Mouse (Mus musculus) layer of hippocampus, adult 18-20 months (tissue): ENCODE results near the gene Pmfbp1. TPM values are rescaled to one million over a fixed set of nuclear protein-coding genes. Genes with fewer than 3 reads are reported as not detected.
"Not testable (repeated sequence)": the region's sequence is repeated elsewhere in the genome, so short reads cannot be mapped to it uniquely, and the experiment has no call there.

Source experiments
- DNase-seq, 2 experiments: peaks; one replicate each; pipeline ENCODE4 v3.0.0; 2022; ENCODE audit warnings: low spot score in 2 of 2
- long read RNA-seq: library from polyadenylated mRNA; stranded (forward); transcript quantifications from one replicate; pipeline ENCODE4 v2.0.0, GENCODE M21; 2021
- total RNA-seq, 2 experiments: library from RNA; stranded (reverse); gene quantifications; 2 replicates each; pipeline ENCODE4 v1.2.3; 2021

Gene Pmfbp1
- total RNA-seq = under 1 TPM in 1 of 2 experiments, not detected in 1; 0.10 TPM
- long read RNA-seq = 0 reads

DNA sequence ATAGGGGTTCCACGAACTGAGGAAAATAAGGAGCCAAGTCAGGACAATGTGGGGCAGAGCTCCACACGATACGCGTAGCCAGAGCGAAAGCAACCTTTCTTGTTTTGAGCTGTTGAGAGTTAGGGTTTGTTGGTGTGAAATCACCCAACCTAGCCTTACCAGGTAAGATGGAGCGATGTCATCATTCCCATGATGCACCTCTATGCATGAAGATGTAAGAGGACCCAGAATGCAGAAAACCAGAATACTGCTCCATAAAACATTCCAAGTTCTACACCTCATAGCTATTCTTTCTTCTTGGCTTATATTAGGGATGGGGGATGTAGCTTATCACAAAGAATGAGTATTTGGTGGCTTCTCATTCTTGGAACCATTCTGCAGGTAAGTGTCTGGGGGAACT, at the start of gene Pmfbp1:
Pmfbp1 (plus strand) TSS at position 301 of the 400 bp plus-strand sequence.
- DNase-seq = no peak

- DNase-seq = not testable (repeated sequence)
These were observed 46.9 kb upstream of the Pmfbp1 start for GRCm38 (mm10) chr8:109446896-109447295.

- DNase-seq = no peak
These were observed 42.8 kb upstream of the Pmfbp1 start for GRCm38 (mm10) chr8:109451000-109451399.

DNA sequence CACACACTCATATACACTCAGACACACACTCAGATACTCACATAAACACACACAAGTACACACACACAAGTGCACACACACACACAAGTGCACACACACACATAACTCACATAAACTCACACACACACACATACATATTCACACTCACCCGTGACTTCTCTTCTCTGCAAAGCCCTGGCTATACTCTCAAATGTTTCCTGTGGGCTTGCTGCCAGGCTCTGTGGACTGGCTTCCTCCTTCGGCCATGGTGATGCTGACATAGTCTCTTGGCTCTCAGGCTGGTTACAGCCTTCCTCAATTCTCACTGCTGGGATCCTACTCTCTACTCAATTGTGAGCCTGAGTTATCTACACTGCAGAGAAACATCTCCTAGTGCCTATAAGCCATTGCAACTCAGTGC, 38.7 kb upstream of the Pmfbp1 start:
- no peak for DNase-seq

DNA sequence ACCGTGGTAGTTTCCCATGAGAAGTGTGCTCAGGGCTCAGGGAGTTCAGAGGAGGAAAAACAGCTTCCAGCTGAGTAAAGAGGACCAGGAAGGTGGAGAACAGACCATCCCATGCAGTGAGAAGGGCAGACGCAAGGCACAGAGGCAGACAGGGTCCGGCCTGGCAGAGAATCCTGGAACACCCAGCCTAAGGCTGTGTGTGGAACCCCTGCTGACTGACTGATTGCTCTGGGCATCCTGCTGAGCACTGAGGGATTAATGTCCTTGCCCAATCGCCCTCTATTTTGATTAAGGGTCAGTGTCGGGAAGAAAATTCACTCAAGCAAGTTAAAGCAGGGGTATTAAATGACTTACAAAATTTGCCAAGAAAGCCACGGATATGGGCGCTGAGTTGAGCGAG, 36.4 kb upstream of the Pmfbp1 start:
- DNase-seq = no peak

DNA sequence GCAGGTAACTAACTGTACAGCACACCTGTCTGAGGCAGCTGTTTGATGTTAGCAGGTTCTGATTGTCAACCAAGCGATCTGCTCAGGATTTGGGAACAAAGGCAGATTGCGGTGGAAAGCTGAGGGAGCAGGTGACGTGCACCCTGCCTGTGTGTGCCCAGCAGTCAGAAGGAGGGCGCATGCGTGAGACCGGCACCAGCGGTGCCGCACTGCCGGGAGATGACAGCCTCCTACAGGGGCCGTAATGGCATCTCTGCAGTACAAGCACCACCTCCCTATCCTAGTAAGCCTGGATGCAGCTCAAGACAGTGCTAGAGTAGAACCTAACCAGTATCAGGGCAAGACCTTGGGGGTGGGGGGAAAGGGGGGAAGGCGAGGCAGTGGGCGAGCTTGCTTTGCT, 35.2 kb upstream of the Pmfbp1 start:
- DNase-seq = no peak

- DNase-seq = no peak
These were observed 30.8 kb upstream of the Pmfbp1 start for GRCm38 (mm10) chr8:109463075-109463474.

- peak in 1 of 2 experiments; percentile 27 for DNase-seq
These were observed 30.0 kb upstream of the Pmfbp1 start for GRCm38 (mm10) chr8:109463677-109464313.

GRCm38 (mm10) chr8:109464451-109464891, 29.4 kb upstream of the Pmfbp1 start:
- peak; percentile 67 to 91 for DNase-seq

DNA sequence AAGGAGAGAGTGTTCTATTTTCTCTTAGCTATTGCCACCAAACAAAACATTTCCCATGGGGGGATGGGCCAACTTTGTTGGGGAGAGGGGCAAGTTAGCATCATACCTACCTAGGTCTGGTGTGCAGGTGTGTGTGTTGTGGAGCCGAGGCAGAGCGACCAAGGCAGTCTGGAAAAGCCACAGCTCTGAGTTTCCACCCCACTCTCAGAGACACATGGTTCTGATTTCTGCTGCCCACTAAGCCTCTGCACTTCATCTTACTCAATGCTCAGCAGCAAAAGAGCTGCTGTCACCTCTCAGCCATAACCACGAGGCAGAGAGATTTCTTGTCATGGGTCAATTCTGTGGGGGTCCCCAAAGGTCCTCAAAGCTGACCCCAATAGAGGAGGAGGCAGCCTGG, 28.8 kb upstream of the Pmfbp1 start:
- peak in 1 of 2 experiments; percentile 37 for DNase-seq

DNA sequence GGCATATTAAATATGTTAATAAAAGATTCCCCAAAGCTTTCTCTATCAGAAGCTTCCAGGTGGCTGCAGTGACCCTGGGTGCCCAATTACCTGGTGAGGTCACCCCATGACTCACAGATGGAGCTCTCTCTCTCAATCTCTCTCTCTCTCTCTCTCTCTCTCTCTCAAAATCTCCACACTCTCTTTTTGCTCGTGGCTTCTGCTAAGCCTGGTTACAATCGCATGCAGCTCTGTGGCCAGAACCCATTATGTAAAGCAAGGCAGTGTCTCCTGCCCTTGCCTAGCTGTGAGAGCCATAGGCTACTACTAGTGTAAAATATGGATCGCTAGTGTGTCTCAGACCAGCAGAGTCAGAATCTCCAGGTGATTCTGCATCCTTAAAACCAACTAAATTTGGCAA, 28.1 kb upstream of the Pmfbp1 start:
- DNase-seq = no peak

DNA sequence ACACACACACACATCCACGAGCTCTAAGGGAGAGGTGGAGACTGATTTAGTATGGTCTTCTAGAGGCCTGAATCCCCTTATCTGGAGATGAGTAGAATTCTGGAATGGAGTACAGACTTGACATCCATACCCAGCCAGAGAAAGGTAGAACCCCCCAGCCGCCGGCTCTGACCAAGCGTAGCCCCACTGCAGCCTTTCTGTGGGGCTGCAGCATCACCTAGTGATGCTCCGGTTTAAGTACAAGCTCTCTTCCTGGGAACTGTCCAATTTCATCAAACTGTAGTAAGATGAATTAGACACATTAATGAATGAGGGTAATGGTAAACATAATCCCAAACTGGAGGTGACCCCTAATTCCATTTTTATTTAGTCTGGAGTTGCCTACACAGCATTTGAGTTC, 26.3 kb upstream of the Pmfbp1 start:
- DNase-seq = peak in 1 of 2 experiments; percentile 43

GRCm38 (mm10) chr8:109468112-109468511, 25.7 kb upstream of the Pmfbp1 start:
- no peak for DNase-seq

DNA sequence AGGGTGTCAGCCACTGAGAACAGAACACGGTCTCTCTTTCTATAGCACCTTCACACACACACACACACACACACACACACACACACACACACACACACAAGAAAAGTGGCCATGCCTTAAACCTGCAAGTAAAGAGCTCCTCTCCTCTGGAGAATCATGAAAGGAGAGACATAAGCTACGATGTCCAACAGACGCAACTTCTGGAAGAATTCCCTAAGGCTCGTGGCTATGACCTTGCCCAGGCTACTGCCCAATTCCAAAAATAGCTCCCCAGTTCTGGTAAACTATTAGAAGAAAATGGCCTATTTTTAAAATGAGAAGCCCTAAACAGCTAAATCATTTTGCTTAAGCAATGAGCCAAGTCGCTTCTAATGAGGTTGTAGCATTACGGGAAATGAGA, 22.0 kb upstream of the Pmfbp1 start:
- DNase-seq = no peak

- DNase-seq = no peak
These were observed 21.4 kb upstream of the Pmfbp1 start for GRCm38 (mm10) chr8:109472400-109472799.

- DNase-seq = no peak
These were observed 19.2 kb upstream of the Pmfbp1 start for GRCm38 (mm10) chr8:109474442-109475121.

GRCm38 (mm10) chr8:109475436-109475835, 18.4 kb upstream of the Pmfbp1 start:
- DNase-seq = no peak

GRCm38 (mm10) chr8:109478586-109478985, 15.2 kb upstream of the Pmfbp1 start:
- no peak for DNase-seq

GRCm38 (mm10) chr8:109484741-109485140, 9.1 kb upstream of the Pmfbp1 start:
- no peak for DNase-seq

DNA sequence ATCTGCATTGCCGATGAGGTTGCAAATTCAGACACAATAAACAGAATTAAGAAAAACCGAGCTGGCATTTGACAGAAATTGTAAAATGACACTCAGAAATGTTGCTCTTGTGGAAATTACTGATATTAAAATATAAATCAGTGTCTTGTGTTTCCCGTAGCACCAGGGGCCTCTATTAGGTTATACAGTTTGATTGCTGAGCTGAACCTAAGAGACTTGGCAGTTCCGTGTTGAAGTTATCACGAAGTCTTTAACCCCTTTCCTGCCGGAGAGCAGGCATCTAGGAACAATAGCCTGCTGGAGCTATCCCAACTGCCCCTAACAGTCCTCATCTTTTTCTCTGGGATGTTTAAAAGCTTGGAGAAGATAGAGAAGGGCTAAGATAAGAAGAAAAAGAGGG, 8.3 kb upstream of the Pmfbp1 start:
- DNase-seq = no peak

- no peak for DNase-seq
These were observed 1.0 kb upstream of the Pmfbp1 start for GRCm38 (mm10) chr8:109492785-109493184.

DNA sequence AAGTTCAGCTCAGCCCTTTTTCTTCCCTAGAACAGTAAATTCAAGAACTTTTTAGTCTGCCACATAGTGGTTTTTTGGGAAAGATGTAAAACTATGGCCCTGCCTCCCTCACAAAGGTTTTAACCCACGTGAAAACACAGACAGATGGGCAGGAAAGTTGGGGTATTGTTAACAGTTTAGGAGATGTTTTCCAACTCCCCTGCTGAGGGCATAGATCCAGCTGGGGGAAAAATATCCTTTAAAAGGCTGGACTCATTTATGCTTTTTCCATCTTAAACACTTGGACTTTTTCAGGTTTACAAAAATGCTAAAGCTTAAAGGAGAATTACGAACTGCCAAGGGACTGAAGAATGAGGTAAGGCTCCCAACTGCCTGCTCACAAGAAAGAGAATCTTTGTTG, 774 bp downstream of the Pmfbp1 start:
- DNase-seq = no peak

DNA sequence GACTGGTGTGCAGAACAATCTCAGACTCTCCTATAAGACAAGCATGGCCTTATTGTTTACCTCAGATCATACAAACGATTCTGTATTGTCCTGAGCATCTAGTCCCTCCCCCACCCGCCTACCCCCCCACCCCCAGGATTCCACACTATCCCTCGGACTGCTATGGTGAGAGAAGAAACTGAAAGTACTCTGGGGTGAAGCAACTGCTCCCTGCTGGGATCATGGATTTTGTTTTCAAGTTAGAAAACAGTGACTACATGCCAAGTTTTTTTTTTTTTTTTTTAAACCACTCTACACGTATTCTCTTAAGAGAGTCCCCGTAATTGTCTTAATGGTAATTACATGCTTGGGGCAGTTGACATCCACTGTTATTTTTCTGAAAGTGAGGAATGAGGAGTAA, 3.6 kb downstream of the Pmfbp1 start:
- no peak for DNase-seq
